Mouse (Mus musculus): ENCODE data around the gene Galp. TPM values are rescaled to one million over a fixed set of nuclear protein-coding genes. Genes with fewer than 3 reads are reported as not detected.
"Not testable (repeated sequence)": the region's sequence is repeated elsewhere in the genome, so short reads cannot be mapped to it uniquely, and the experiment has no call there.

Gene Galp
- total RNA-seq, 2 experiments from 2014 or later: not detected

DNA sequence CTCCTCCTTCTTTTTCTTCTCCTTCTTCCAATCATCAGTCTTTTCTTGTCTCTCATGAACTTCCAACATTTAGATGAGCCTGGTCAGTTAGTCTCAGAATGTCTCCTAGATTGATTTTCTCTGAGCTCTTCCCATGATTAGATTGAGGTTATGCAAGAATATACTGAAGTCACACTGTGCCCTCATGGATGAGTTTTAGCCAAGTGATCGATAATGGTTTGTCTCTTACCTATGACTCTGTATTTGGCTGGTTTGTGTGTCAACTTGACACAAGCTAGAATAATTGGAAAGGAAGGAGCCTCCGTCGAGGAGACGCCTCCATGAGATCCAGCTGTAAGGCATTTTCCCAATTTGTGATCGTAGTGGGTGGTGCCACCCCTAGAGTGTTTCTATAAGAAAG lies 57.6 kb downstream of the Galp start:
- DNase-seq (ENCODE audit: low spot score in 2 of 2): no peak

DNA sequence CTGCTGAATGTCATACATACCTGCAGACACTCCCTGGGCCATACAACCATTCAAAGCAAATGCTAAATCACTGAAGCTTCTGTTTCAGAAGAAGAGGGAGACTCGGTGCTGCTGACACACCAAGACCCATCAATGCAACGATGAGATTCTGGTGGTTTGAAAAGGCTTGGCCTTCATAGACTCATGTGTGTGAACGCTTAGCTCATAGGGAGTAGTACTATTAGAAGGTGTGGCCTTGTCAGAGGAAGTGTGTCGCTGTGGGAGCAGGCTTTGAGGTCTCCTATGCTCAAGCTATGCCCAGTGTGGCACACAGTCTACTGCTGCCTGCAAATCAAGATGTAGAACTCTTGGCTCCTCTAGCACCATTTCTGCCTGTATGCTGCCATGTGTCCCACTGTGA lies 60.5 kb downstream of the Galp start:
- no peak for DNase-seq (ENCODE audit: low spot score in 2 of 2)

DNA sequence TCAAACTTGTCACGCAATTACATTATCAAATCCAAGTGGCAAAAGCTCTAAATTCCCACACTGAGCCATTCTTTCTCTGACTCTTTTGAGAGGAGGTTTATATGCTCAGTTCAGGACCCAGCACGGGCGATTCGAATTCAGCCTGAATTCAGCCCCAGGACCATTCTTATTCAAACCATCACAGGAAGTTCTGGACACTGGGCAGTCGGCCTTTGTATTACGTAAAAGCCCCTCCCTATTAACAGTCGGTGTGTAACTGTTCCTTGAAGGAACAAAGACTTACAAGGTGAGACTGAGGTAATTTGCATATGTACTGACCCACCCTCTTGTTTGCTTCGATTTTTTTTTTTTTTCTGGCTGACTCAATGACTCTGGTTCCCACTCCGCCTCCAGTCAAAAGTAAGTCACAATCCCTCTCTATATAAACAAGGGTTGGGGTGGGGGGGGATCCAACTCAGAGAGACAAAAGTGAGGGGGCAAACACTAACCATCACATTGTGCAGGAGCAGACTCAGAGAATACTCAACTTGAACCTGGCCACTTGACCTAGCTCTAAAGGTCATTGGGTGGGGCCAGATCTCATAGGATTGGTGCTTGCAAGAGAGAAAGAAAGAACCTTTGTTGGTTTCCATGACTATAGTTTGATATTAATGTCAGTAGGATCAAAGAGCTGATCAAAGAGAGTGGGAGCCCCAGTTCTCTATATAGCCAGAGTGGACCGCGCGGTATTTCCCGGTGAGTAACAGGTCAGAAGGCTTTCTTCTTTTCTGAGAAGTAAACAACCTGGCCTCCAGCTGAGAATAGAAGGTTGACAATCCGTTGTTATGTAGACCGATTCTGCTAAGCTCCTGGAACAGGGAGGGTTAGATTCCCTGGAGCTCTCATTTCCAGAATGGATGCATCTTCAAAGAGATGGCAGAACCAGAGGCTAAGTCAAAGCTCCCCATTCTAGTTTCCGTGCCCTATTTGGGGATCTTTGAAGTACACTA lies 61.6 kb downstream of the Galp start:
- no peak for DNase-seq (ENCODE audit: low spot score in 2 of 2)

DNA sequence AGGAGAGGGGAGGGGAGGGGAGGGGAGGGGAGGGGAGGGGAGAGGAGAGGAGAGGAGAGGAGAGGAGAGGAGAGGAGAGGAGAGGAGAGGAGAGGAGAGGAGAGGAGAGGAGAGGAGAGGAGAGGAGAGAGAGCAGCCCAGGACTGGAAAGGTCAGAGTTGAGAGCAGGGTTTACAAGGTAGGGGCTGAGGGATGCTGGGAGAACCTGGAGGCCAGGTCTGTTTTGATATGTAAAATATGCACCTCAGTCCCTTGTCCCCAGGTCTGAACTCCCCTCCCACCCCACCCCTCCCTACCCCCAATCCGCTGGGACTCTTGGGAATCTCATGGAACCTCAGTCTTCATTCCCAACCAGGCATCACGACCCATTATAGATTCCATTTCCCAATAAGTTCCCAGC lies 63.1 kb downstream of the Galp start:
- not testable (repeated sequence) for DNase-seq (ENCODE audit: low spot score in 2 of 2)

DNA sequence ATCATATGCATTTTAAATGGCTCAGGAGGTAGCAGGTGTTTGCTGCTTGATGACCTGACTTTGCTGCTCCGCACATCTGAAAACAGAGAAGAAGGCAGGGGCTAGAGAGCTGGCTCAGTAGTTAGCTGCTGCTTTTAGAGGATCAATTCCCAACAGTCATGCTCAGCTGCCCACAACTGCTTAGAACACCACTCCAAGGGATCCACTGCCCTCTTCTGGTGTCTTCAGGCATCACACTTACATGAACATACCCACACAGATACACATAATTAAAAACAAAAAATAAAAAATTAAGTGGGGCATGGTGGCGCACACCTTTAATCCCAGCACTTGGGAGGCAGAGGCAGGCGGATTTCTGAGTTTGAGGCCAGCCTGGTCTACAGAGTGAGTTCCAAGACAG lies 65.2 kb downstream of the Galp start:
- no peak for DNase-seq (ENCODE audit: low spot score in 2 of 2)

DNA sequence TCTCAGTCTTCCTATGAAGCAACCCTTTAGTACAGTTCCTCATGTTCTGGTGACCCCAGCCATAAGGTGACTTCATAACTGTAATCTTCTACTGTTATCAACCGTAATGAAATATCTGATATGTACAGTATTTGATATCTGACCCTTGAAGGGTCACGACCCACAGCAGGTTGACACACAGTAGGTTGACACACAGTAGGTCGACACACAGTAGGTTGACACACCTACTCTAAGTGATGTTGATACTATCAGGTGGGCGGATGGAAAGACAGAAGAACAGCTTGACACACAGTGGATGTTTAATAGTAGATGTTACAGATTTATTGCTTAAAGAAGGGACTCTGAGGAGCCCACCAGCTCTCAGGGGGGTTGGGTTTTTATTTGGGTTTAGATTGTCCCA lies 66.1 kb downstream of the Galp start:
- DNase-seq (ENCODE audit: low spot score in 2 of 2): no peak

DNA sequence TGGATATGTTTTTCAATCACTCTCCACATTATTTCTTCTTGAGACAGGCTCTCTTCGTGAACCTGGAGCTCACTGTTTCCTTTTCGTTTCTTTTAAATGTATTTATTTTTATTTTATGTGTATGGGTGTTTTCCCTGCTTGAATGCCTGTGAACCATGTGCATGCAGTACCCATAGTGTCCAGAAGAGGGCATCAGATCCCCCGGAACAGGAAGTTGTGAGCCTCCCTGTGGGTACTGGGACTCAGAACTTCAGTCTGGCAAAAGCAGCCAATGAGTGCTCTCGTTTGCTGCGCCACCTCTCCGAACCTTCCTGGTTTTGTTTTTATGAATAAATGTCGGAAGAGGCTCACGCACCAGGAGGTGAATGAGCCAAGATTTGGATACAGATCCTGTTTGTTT lies 68.8 kb downstream of the Galp start:
- peak; percentile 37 to 47 for DNase-seq (ENCODE audit: low spot score in 2 of 2)

Other genes with a start within 250 kb of the Galp start
- not detected for gene Vmn1r65, start 186.1 kb upstream of the Galp start, total RNA-seq (2021)
- not detected for gene Nlrp4c, start 151.9 kb upstream of the Galp start, total RNA-seq (2021)
- gene Zfp787, start 41.1 kb upstream of the Galp start, total RNA-seq (2021): 10 to 100 TPM; 27.1 to 32.7 TPM
- 10 to 100 TPM; 55.9 to 65.8 TPM for gene Zfp444, start 24.9 kb upstream of the Galp start, total RNA-seq (2021)
- not detected for gene Zscan5b, start 25.2 kb downstream of the Galp start, total RNA-seq (2021)
- gene Epp13, start 55.6 kb downstream of the Galp start, total RNA-seq (2021): not detected
- 10 to 100 TPM; 14.5 to 17.2 TPM for gene Zfp667, start 89.5 kb downstream of the Galp start, total RNA-seq (2021)
- gene Zfp583, start 134.2 kb downstream of the Galp start, total RNA-seq (2021): 10 to 100 TPM; 17.6 to 17.8 TPM
- 1 to 10 TPM; 5.6 to 6.8 TPM for gene Gm3854, start 146.7 kb downstream of the Galp start, total RNA-seq (2021)
- 1 to 10 TPM; 5.2 to 5.8 TPM for gene Zfp78, start 166.2 kb downstream of the Galp start, total RNA-seq (2021)
- 10 to 100 TPM in 1 of 2 experiments, 1 to 10 TPM in 1; 8.6 to 10.3 TPM for gene Zfp28, start 186.2 kb downstream of the Galp start, total RNA-seq (2021)
- gene Smim17, start 201.6 kb downstream of the Galp start, total RNA-seq (2021): 10 to 100 TPM; 18.5 to 19.0 TPM
- under 1 TPM; 0.09 to 0.14 TPM for gene Gm20715, start 213.2 kb downstream of the Galp start, total RNA-seq (2021)
- 1 to 10 TPM; 1.1 to 1.4 TPM for gene Olfr1344, start 241.6 kb downstream of the Galp start, total RNA-seq (2021)

Measured in layer of hippocampus, postnatal 10 days (tissue).